ENCODE assay signal across 8 mouse cellular contexts in genomic region chr4:131874567-131874966, GRCm38 (mm10). TPM values are rescaled to one million over a fixed set of nuclear protein-coding genes. Genes with fewer than 3 reads are reported as not detected.
DNase-seq lines count a peak whose midpoint lies in the region; ATAC-seq and TF ChIP-seq lines count a peak whose summit lies in the region.

No protein-coding gene starts in this region.

- H3K9ac ChIP-seq in hindbrain, embryonic 13.5 days, result peak overlapping the region; percentile 99
- peak overlapping the region; percentile 100 for H3K9ac ChIP-seq in midbrain, embryonic 15.5 days

- H3K4me3 ChIP-seq in kidney, adult 2 months (ENCODE audit: insufficient read depth, low read depth, low read length), result peak overlapping the region; percentile 90
- H3K4me3 ChIP-seq in hindbrain, embryonic 13.5 days, result peak overlapping the region; percentile 97
- peak overlapping the region; percentile 99 for H3K4me3 ChIP-seq in midbrain, embryonic 15.5 days

- H3K36me3 ChIP-seq in kidney, adult 2 months (ENCODE audit: control insufficient read depth, insufficient read depth, low read length), result no peaks in the 10 kb centered on the region
- no peaks in the 10 kb centered on the region for H3K36me3 ChIP-seq in hindbrain, embryonic 13.5 days
- no peaks in the 10 kb centered on the region for H3K36me3 ChIP-seq in midbrain, embryonic 15.5 days (replicated peaks)

- H3K9me3 ChIP-seq in hindbrain, embryonic 13.5 days, result no peaks in the 10 kb centered on the region
- H3K9me3 ChIP-seq in midbrain, embryonic 15.5 days, result no peaks in the 10 kb centered on the region

- H3K4me2 ChIP-seq in hindbrain, embryonic 13.5 days, result peak overlapping the region; percentile 96
- H3K4me2 ChIP-seq in midbrain, embryonic 15.5 days, result peak overlapping the region; percentile 96

- no peak for TF ChIP-seq CTCF in kidney, adult 2 months (conservative IDR thresholded peaks at IDR 0.05; ENCODE audit: insufficient read depth, insufficient read length, low read depth, low read length)

- peak overlapping the region; percentile 94 for H3K27ac ChIP-seq in kidney, adult 2 months (ENCODE audit: insufficient read depth, low read depth, low read length)
- H3K27ac ChIP-seq in hindbrain, embryonic 13.5 days, result peak overlapping the region; percentile 100
- H3K27ac ChIP-seq in midbrain, embryonic 15.5 days, result peak overlapping the region; percentile 100

- WGBS in kidney, adult 2 months, result under 1% methylated on average over 11 of the region's 11 CpGs
- WGBS in hindbrain, embryonic 13.5 days, result 5% methylated on average over 11 of the region's 11 CpGs
- 3% methylated on average over 11 of the region's 11 CpGs for WGBS in midbrain, embryonic 15.5 days

- no peak for ATAC-seq in hindbrain, embryonic 13.5 days (ENCODE audit: low FRiP score)
- ATAC-seq in midbrain, embryonic 15.5 days (replicated peaks), result no peak

- DNase-seq in kidney, adult 2 months, result no peak
- no peak for DNase-seq in kidney, adult 11 months
- peak; percentile 28 for DNase-seq in brain, adult 2 months (ENCODE audit: low read depth, low spot score)
- no peak for DNase-seq in layer of hippocampus, postnatal 25 days (ENCODE audit: extremely low spot score in 1 of 2, low spot score in 1 of 2)
- DNase-seq in left cerebral cortex, adult 11 months (ENCODE audit: low spot score), result no peak
- DNase-seq in gastrocnemius, postnatal 10 days, result no peak

- H3K4me1 ChIP-seq in kidney, adult 2 months (ENCODE audit: control insufficient read depth, insufficient read depth, low read length), result peaks cover 31% of the 10 kb centered on the region
- H3K4me1 ChIP-seq in hindbrain, embryonic 13.5 days (replicated peaks), result peaks cover 50% of the 10 kb centered on the region
- H3K4me1 ChIP-seq in midbrain, embryonic 15.5 days, result peaks cover 50% of the 10 kb centered on the region

- no peak for TF ChIP-seq POLR2A in kidney, adult 2 months (IDR thresholded peaks at IDR 0.05; ENCODE audit: low read depth, low read length)

- H3K27me3 ChIP-seq in kidney, adult 2 months (replicated peaks; ENCODE audit: control insufficient read depth, insufficient read depth, low read length), result no peaks in the 10 kb centered on the region
- H3K27me3 ChIP-seq in hindbrain, embryonic 13.5 days, result no peaks in the 10 kb centered on the region
- no peaks in the 10 kb centered on the region for H3K27me3 ChIP-seq in midbrain, embryonic 15.5 days (replicated peaks)

RNA-seq across cellular contexts. Expression of gene Srsf4, which starts 1.1 kb away (rescaled TPM):
- 32.5 and 35.1 TPM in 2 replicates for polyA plus RNA-seq in kidney, adult 2 months (2012; rRNA removed)
- polyA plus RNA-seq in hindbrain, embryonic 13.5 days (2015; fragmentation: Nextera tagmentation; extraction: Ambion mirVana), result 115 and 119 TPM in 2 replicates
- polyA plus RNA-seq in midbrain, embryonic 15.5 days (2015; fragmentation: Nextera tagmentation; extraction: Ambion mirVana), result 116 and 117 TPM in 2 replicates
- 10 to 100 TPM; 68.1 to 69.2 TPM for total RNA-seq in layer of hippocampus, postnatal 25 days (2021)
- 10 to 100 TPM; 43.0 to 57.9 TPM for total RNA-seq in gastrocnemius, postnatal 10 days (2021)

RNA-seq across cellular contexts. Expression of gene Mecr, which starts 31.3 kb away (rescaled TPM):
- polyA plus RNA-seq in kidney, adult 2 months (2012; rRNA removed), result 64.5 and 67.4 TPM in 2 replicates
- 36.9 and 38.5 TPM in 2 replicates for polyA plus RNA-seq in hindbrain, embryonic 13.5 days (2015; fragmentation: Nextera tagmentation; extraction: Ambion mirVana)
- 38.3 and 40.3 TPM in 2 replicates for polyA plus RNA-seq in midbrain, embryonic 15.5 days (2015; fragmentation: Nextera tagmentation; extraction: Ambion mirVana)
- total RNA-seq in layer of hippocampus, postnatal 25 days (2021), result 10 to 100 TPM; 28.4 to 33.4 TPM
- total RNA-seq in gastrocnemius, postnatal 10 days (2021), result 10 to 100 TPM; 19.0 to 22.4 TPM

RNA-seq across cellular contexts. Expression of gene Ptpru, which starts 36.5 kb away (rescaled TPM):
- polyA plus RNA-seq in kidney, adult 2 months (2012; rRNA removed), result 19.5 and 22.0 TPM in 2 replicates
- polyA plus RNA-seq in hindbrain, embryonic 13.5 days (2015; fragmentation: Nextera tagmentation; extraction: Ambion mirVana), result 13.2 and 18.6 TPM in 2 replicates
- polyA plus RNA-seq in midbrain, embryonic 15.5 days (2015; fragmentation: Nextera tagmentation; extraction: Ambion mirVana), result 22.1 and 27.9 TPM in 2 replicates
- 100 to 1,000 TPM in 1 of 2 experiments, 10 to 100 TPM in 1; 98.0 to 101 TPM for total RNA-seq in layer of hippocampus, postnatal 25 days (2021)
- total RNA-seq in gastrocnemius, postnatal 10 days (2021), result 1 to 10 TPM; 1.3 to 1.8 TPM

RNA-seq across cellular contexts. Expression of gene Tmem200b, which starts 47.0 kb away (rescaled TPM):
- polyA plus RNA-seq in kidney, adult 2 months (2012; rRNA removed), result 11.3 and 17.0 TPM in 2 replicates
- not detected in 2 replicates for polyA plus RNA-seq in hindbrain, embryonic 13.5 days (2015; fragmentation: Nextera tagmentation; extraction: Ambion mirVana)
- 0.15 and 0.45 TPM in 2 replicates for polyA plus RNA-seq in midbrain, embryonic 15.5 days (2015; fragmentation: Nextera tagmentation; extraction: Ambion mirVana)
- total RNA-seq in layer of hippocampus, postnatal 25 days (2021), result 1 to 10 TPM; 1.4 to 2.3 TPM
- 1 to 10 TPM; 6.3 to 7.1 TPM for total RNA-seq in gastrocnemius, postnatal 10 days (2021)
